Mouse (Mus musculus) hindbrain, embryonic 15.5 days (tissue): ENCODE measurements around the gene Pgap3. TPM values are rescaled to one million over a fixed set of nuclear protein-coding genes. Genes with fewer than 3 reads are reported as not detected.

Experiments used
- ATAC-seq: fragments of 200-750 bp; cut with Nextera tagmentation; 2 replicates; pipeline ENCODE4 v1.8.0; 2017; ENCODE audit warnings: low read depth, moderate number of reproducible peaks, moderate TSS enrichment; ENCODE audit not compliant: low FRiP score
- H3K27ac ChIP-seq: fragments of 300-500 bp; sonication (generic); replicated peaks from 2 replicates; pipeline ENCODE4 v1.5.1; 2015; ENCODE audit warnings: mild to moderate bottlenecking, inconsistent platforms
- H3K27me3 ChIP-seq: fragments of 300-500 bp; sonication (generic); 2 replicates; pipeline ENCODE4 v1.6.1; 2015; ENCODE audit warnings: control low read depth, inconsistent platforms
- H3K36me3 ChIP-seq: fragments of 300-500 bp; sonication (generic); 2 replicates; pipeline ENCODE4 v1.6.1; 2015; ENCODE audit warnings: control low read depth, inconsistent platforms
- H3K4me1 ChIP-seq: fragments of 300-500 bp; sonication (generic); replicated peaks from 2 replicates; pipeline ENCODE4 v1.6.1; 2015; ENCODE audit warnings: control low read depth, inconsistent platforms
- H3K4me2 ChIP-seq: fragments of 300-500 bp; sonication (generic); 2 replicates; pipeline ENCODE4 v1.6.1; 2015; ENCODE audit warnings: moderate library complexity, mild to moderate bottlenecking, inconsistent platforms
- H3K4me3 ChIP-seq: fragments of 300-500 bp; sonication (generic); 2 replicates; pipeline ENCODE4 v1.5.1; 2015; ENCODE audit warnings: mild to moderate bottlenecking, inconsistent platforms
- H3K9ac ChIP-seq: fragments of 300-500 bp; sonication (generic); 2 replicates; pipeline ENCODE4 v1.6.1; 2015; ENCODE audit warnings: inconsistent platforms
- H3K9me3 ChIP-seq: fragments of 300-500 bp; sonication (generic); 2 replicates; pipeline ENCODE4 v1.6.1; 2016; ENCODE audit warnings: control low read depth, inconsistent platforms
- WGBS: fragments of 180-500 bp; shearing (Covaris S2); methylation state at CpG from one replicate; pipeline ENCODE4 v1.1.7; 2015; 5-methylcytosine and 5-hydroxymethylcytosine counted together
- polyA plus RNA-seq: library from polyadenylated mRNA; unstranded; fragments of >200 nt; fragmentation: Nextera tagmentation; extraction: Ambion mirVana; gene quantifications from 2 replicates; pipeline ENCODE4 v1.2.1, GENCODE M21; 2015

Gene Pgap3
- polyA plus RNA-seq, 1 experiment from 2014 or later, result 9.6 TPM

DNA sequence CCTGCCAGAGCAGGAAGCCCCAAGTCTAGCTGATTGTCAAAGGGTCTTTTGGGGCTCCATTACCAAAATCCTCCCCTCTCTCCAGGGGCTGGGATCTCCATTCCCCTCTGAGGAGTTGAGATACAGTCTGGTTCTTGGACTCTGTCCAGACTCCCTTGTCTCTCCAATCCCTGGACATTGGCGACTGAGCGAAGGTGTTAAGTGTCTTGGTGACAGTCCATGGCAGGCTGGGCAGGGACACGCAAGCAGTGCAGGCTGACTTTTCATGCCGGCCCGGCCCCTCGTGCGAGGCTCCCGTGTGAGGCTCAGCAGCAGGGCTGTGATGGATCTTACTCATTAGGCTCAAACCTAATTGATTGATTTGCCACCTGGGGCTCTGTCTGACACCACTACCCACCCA, 26.0 kb downstream of the Pgap3 start:
- Histone ChIP-seq H3K36me3 (peaks cover 11% of the 10 kb centered on the region; the same call in 1 of the 2 replicates), H3K4me1 (peaks cover 20% of the 10 kb centered on the region), H3K4me3 (no peak overlapping the region), H3K27ac (no peak overlapping the region), H3K27me3 (no peaks in the 10 kb centered on the region), H3K4me2 (no peak overlapping the region), H3K9me3 (no peaks in the 10 kb centered on the region), H3K9ac (no peak overlapping the region)
- 64% methylated on average over 8 of the region's 8 CpGs for WGBS
- ATAC-seq, result no peak

DNA sequence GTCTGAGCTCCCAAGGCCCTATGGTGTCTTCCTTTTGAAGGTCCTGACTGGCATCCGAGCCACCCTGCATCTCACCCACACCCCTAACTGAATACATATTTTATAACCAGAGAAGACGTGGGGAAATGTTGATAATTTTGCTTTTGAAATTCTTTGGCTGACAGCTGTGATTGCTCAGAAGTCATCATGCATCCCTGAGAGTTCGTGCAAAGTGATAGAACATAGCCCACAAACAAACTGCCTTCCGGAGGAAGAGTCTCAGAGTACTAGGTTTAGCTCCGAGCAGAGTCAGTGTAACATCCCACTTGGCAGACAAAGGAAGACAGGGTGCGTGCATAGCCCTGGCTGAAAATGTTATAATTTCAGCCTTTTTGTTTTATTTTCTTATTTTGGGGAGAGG, 27.0 kb downstream of the Pgap3 start:
- Histone ChIP-seq H3K4me1 (peaks cover 20% of the 10 kb centered on the region), H3K4me2 (no peak overlapping the region), H3K9me3 (no peaks in the 10 kb centered on the region), H3K27me3 (no peaks in the 10 kb centered on the region), H3K4me3 (no peak overlapping the region), H3K36me3 (peaks cover 7% of the 10 kb centered on the region; the same call in 1 of the 2 replicates), H3K27ac (no peak overlapping the region), H3K9ac (no peak overlapping the region)
- WGBS, result 90% methylated on average over 6 of the region's 6 CpGs
- no peak for ATAC-seq

DNA sequence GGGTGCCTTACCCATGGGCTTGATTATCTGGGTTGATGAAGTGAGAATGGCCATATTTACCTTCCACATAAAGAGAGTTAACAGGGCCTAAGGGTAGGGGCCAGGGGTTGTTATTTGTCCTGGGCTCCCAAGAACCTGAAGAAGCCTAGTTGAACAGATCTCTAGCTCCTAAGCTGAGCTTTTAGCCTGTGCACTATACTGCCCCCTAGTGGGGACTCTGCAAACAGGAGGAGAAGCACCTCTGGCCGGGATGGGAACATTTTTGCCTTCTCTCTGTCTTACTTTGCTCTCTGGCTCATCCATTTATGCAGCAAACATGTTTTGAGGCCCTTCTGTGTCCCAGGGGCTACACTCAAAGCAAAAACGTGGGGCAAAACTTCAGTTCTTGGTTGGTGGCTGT, 27.9 kb downstream of the Pgap3 start:
- Histone ChIP-seq H3K27ac (no peak overlapping the region), H3K9me3 (no peaks in the 10 kb centered on the region), H3K36me3 (peaks cover 7% of the 10 kb centered on the region; the same call in 1 of the 2 replicates), H3K4me1 (peaks cover 20% of the 10 kb centered on the region), H3K4me2 (no peak overlapping the region), H3K4me3 (no peak overlapping the region), H3K27me3 (no peaks in the 10 kb centered on the region), H3K9ac (no peak overlapping the region)
- no peak for ATAC-seq
- WGBS, result 7% methylated on average over 2 of the region's 2 CpGs

DNA sequence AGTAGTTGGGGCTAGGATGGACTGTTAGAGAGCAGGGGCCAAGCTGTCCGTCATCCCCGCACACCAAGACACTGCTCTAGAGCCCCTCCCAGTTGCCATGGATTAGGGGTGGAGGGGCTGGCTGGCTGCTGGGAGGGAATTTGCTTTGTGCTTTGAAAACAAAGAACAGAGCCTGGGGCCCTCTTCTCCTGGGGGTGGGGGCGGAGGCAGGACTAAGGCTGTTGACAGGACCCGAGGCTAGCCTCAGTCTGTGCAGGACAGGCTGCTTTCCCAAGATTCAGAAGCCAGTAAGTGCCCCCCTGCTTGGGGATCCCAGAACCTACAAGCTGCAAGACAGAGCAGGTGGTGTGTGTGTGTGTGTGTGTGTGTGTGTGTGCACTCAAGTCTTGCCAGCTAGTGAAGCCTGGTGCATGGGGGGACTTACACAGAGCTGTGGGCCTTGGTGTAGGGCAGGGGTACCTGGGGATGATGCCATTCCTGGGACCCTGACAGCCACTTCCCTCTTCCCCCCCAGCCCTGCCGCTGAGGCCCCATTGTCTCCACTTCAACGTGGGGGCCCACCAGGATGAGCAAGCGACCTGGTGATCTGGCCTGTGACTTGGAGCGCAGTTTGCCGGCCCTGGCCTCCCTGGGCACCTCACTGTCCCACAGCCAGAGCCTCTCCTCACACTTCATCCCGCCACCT, 28.6 kb downstream of the Pgap3 start:
- Histone ChIP-seq H3K9me3 (no peaks in the 10 kb centered on the region), H3K27me3 (no peaks in the 10 kb centered on the region), H3K4me2 (peak overlapping the region; percentile 18; the same call in 1 of the 2 replicates), H3K9ac (no peak overlapping the region), H3K4me3 (no peak overlapping the region), H3K27ac (no peak overlapping the region), H3K4me1 (peaks cover 20% of the 10 kb centered on the region), H3K36me3 (peaks cover 7% of the 10 kb centered on the region; the same call in 1 of the 2 replicates)
- 0 out of 2 replicates have a peak, but pooled peaks have one; percentile 65 for ATAC-seq
- WGBS, result 36% methylated on average over 9 of the region's 10 CpGs

DNA sequence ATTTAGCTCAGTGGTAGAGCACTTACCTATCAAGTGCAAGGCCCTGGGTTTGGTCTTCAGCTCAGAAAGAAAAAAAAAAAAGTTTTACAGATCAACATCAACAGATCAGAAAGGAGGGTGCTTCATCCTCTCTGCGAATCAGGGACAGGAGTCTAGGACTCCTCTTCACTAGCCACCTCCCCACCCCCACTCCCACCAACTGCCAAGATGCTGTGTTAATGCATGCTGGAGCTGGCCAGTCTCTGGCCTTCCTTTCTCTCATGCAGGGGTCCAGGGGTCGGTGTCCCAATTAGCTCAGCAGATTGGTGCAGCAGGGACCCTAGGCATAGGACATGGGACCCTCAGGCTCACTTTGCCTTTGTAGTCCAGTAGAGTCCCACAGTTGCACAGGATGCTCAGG, 29.7 kb downstream of the Pgap3 start:
- peaks cover 20% of the 10 kb centered on the region for H3K4me1 ChIP-seq
- WGBS, result 77% methylated on average over 2 of the region's 2 CpGs

DNA sequence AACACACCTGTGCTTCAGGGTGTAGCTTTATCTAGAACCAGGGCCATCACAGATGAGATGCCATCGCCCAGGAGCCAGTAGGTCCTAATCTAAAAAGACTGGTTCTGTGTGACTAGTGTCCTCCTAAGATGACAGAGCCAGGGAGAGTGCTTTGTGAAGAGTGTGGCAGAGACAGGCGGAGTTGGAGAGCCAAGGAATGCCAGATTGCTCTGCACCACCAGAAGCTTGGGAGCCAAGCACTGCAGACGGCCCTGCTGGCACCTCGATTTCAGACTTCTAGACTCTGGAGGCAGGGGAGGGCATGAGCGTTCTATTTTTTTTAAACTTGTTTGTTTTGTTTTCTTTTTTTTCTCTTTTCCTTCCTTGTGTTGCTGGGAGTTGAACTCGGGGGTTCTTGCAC, 31.0 kb downstream of the Pgap3 start:
- H3K4me3 ChIP-seq, result no peak overlapping the region

More for the DNA sequence above, 29.7 kb downstream of the Pgap3 start:
- Histone ChIP-seq H3K27me3 (no peaks in the 10 kb centered on the region), H3K9me3 (no peaks in the 10 kb centered on the region), H3K4me2 (no peak overlapping the region), H3K9ac (no peak overlapping the region), H3K36me3 (0 out of 2 replicates have a peak, but pooled peaks cover 4% of the 10 kb centered on the region), H3K4me3 (no peak overlapping the region), H3K27ac (no peak overlapping the region)
- no peak for ATAC-seq

DNA sequence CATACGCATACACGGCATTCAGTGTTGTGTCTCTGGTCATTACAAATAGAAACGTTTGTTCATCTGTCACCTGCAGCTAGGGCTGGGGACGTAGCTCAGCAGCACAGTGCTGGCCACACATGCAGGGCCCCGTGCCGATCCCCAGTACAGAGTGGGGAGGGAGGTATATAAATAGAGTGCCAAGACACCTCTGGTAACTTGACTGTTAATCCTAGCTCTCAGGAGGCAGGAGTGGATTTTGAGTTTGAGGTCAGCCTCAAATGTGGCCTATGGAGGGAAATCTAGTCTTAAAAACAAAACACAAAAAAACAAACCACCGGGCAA, 32.5 kb downstream of the Pgap3 start:
- Histone ChIP-seq H3K36me3 (no peaks in the 10 kb centered on the region), H3K9me3 (no peaks in the 10 kb centered on the region), H3K4me2 (no peak overlapping the region), H3K9ac (no peak overlapping the region), H3K27me3 (no peaks in the 10 kb centered on the region), H3K4me1 (peaks cover 21% of the 10 kb centered on the region), H3K4me3 (no peak overlapping the region), H3K27ac (no peak overlapping the region)
- no peak for ATAC-seq
- WGBS, result 86% methylated on average over 7 of the region's 7 CpGs

More for the DNA sequence above, 31.0 kb downstream of the Pgap3 start:
- Histone ChIP-seq H3K27ac (no peak overlapping the region), H3K4me1 (peaks cover 20% of the 10 kb centered on the region), H3K9ac (no peak overlapping the region), H3K36me3 (no peaks in the 10 kb centered on the region), H3K9me3 (no peaks in the 10 kb centered on the region), H3K27me3 (no peaks in the 10 kb centered on the region), H3K4me2 (no peak overlapping the region)
- 82% methylated on average over 6 of the region's 6 CpGs for WGBS
- no peak for ATAC-seq

DNA sequence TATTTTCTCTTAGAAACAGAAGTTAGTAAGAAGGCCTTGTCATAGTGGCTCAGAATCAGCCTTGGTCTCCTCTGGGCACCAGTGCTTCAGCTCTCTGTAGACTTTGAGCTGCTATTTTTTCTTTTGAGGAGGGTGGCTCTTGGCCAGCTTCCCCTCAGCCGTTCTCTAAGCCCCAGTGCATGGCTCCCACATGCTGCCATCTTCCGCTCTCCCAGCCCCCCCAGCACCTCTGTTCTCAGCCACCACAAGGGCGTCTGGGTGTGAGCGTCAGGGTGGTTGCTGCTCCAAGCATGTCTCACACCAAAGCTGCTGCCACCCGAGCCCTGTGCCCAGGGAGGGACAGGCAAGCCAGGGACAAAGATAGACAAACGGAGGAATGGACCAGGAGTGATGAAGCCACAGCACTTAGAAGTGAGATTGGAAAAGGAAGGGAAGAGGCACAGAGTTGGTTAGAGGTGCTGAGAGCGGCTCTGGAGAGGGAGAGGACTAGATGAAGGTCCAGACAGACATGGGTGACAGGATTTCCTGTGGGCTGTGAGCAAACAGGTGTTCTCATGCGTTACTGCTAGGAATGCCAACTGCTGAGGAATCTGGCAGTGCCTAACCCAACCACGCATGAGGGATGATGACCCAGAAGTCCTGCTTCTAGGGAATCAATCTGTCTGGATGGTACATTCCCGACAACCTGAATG, 33.0 kb downstream of the Pgap3 start:
- ATAC-seq, result no peak
- Histone ChIP-seq H3K4me2 (no peak overlapping the region), H3K9ac (no peak overlapping the region), H3K27ac (no peak overlapping the region), H3K4me3 (no peak overlapping the region), H3K4me1 (peaks cover 20% of the 10 kb centered on the region), H3K36me3 (no peaks in the 10 kb centered on the region), H3K9me3 (no peaks in the 10 kb centered on the region), H3K27me3 (no peaks in the 10 kb centered on the region)
- WGBS, result 84% methylated on average over 10 of the region's 10 CpGs

DNA sequence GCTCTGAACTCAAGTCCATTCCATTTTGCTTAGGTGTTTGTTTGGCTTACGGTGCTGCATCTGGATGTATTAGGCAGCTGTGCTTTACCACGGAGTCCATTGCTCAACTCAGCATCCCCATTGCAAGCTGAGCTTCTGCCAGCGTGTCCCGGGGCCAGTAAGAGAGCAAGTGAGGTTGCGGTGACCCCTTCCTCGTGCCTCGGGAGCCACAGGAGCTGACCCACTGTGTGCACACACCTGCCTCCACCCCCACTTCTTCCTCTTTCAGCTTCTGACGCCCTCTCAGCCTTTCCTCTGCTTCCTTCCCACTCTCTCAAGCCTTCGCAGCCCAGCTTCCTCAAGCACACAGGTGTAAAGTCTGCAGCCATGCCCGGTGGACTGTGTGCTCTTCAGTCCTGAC, 34.0 kb downstream of the Pgap3 start:
- no peak overlapping the region for H3K4me3 ChIP-seq
- no peak for ATAC-seq
- H3K4me1 ChIP-seq, result peaks cover 18% of the 10 kb centered on the region
- no peak overlapping the region for H3K27ac ChIP-seq
- no peak overlapping the region for H3K4me2 ChIP-seq
- H3K9ac ChIP-seq, result no peak overlapping the region
- no peaks in the 10 kb centered on the region for H3K36me3 ChIP-seq
- 78% methylated on average over 10 of the region's 10 CpGs for WGBS
- no peaks in the 10 kb centered on the region for H3K9me3 ChIP-seq
- no peaks in the 10 kb centered on the region for H3K27me3 ChIP-seq

DNA sequence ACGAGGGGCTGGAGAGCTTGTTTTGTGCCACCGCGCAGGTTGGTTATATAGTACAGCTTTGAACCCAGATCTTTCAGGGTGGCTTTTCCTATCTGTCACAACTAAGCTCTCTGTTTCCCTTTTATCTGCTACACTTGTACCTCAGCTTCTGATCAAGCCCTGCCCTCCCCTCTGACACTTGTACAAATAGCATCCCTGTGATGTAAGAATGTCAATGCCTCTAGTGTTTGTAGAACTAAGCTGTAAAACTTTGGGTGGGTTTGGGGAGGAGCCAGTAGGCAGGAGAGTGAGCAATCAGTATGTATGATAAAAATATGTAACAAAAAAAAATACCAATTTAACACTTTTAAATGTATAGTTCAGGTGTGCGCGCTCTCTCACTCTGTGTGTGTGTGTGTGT, 35.9 kb downstream of the Pgap3 start:
- Histone ChIP-seq H3K4me3 (no peak overlapping the region), H3K9me3 (no peaks in the 10 kb centered on the region), H3K36me3 (no peaks in the 10 kb centered on the region), H3K4me2 (no peak overlapping the region), H3K27ac (no peak overlapping the region), H3K27me3 (no peaks in the 10 kb centered on the region), H3K4me1 (peaks cover 32% of the 10 kb centered on the region), H3K9ac (no peak overlapping the region)
- WGBS, result 94% methylated on average over 5 of the region's 5 CpGs
- no peak for ATAC-seq

DNA sequence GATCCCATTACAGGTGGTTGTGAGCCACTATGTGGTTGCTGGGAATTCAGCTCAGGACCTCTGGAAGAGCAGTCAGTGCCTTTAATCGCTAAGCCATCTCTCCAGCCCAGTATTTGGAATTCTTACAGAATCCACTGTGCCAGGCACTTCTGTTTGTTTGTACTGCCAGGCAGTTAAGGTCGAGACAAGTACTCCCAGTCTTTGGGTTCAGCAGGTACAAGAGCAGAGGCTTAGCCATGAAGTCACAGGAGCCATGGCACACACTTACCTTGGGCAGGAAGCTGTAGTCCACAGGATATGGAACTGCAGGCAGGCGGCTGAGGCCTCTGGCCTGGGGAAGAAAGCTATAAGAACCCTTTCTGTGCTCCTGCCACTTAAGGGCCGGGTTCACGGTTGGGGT, 36.5 kb downstream of the Pgap3 start:
- no peaks in the 10 kb centered on the region for H3K9me3 ChIP-seq
- H3K9ac ChIP-seq, result no peak overlapping the region
- ATAC-seq, result no peak
- no peaks in the 10 kb centered on the region for H3K36me3 ChIP-seq
- H3K4me3 ChIP-seq, result no peak overlapping the region
- no peak overlapping the region for H3K27ac ChIP-seq
- peaks cover 38% of the 10 kb centered on the region for H3K4me1 ChIP-seq
- H3K27me3 ChIP-seq, result no peaks in the 10 kb centered on the region
- WGBS, result 87% methylated on average over 5 of the region's 5 CpGs
- H3K4me2 ChIP-seq, result no peak overlapping the region

DNA sequence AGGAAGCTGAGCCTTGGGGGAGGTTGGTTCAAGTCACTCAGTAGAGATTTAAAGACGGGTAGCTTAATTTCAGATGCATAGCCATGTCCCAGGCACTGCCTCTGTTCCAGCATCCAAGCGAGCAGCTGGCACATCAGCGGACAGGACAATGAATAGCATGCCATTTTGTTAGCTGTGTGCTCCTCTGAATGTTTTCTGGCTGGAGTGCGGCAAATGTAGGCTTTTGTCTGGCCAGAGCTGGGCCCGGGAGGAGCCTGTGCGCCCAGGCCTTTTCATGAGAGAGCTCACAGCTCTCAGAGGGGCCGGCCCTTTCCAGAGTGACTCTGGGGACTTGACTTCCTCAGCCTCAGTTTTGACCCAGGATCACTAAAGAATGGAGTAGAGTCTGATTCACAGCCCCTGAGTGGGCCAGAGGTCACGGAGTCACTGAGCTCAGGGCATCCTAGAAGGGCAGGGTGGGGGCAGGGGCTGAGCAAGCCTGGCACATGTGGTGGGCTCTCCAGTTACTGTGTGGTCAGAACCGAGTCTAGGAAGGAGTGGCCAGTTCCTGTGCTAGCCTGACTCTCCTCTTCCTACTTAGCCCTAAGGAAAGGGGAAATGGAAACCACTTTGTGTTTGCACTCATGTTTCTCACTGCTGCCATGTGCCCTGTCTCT, 39.3 kb downstream of the Pgap3 start:
- Histone ChIP-seq H3K27me3 (no peaks in the 10 kb centered on the region), H3K4me1 (peaks cover 45% of the 10 kb centered on the region), H3K27ac (peak overlapping the region; percentile 64), H3K4me2 (0 out of 2 replicates have a peak overlapping the region, but pooled peaks have one; percentile 16), H3K4me3 (no peak overlapping the region), H3K9me3 (no peaks in the 10 kb centered on the region), H3K9ac (peak overlapping the region; percentile 34; the same call in 1 of the 2 replicates), H3K36me3 (no peaks in the 10 kb centered on the region)
- no peak for ATAC-seq
- 20% methylated on average over 9 of the region's 9 CpGs for WGBS
